Mouse (Mus musculus) C2C12 (cell line): ENCODE measurements at regions not wholly inside any gene's neighbourhood (a gene's known extent, or its start where the extent isn't known, plus 50 kb on each side); places are given as distances from the start of the nearest gene placed in this dataset.

Experiments
- H3K27me3 ChIP-seq: one replicate; pipeline ENCODE4 v1.6.1; 2011; ENCODE audit not compliant: control insufficient read depth, insufficient read depth, insufficient read length
- H3K36me3 ChIP-seq: one replicate; pipeline ENCODE4 v1.6.1; 2011; ENCODE audit not compliant: control insufficient read depth, insufficient read depth
- H3K4me3 ChIP-seq: one replicate; pipeline ENCODE4 v1.5.1; 2011; ENCODE audit warnings: mild to moderate bottlenecking, control low read depth; ENCODE audit not compliant: poor library complexity, insufficient read depth, severe bottlenecking
- H3K79me2 ChIP-seq: one replicate; pipeline ENCODE4 v1.6.1; 2011; ENCODE audit not compliant: control insufficient read depth, insufficient read depth
- H3K79me3 ChIP-seq: one replicate; pipeline ENCODE4 v1.6.1; 2011; ENCODE audit warnings: low read depth, control low read depth
- H3ac ChIP-seq: one replicate; pipeline ENCODE3; 2011; ENCODE audit warnings: low read depth; ENCODE audit not compliant: control insufficient read depth, insufficient read length
- CEBPB ChIP-seq: IDR thresholded peaks from one replicate; pipeline ENCODE4 v1.6.1; 2011; ENCODE audit warnings: low read depth, mild to moderate bottlenecking, control low read depth, moderate library complexity
- CTCF ChIP-seq: IDR thresholded peaks from one replicate; pipeline ENCODE4 v1.5.1; 2011; ENCODE audit not compliant: control insufficient read depth, insufficient read depth, insufficient read length
- FOSL1 ChIP-seq: IDR thresholded peaks from one replicate; pipeline ENCODE4 v1.8.0; 2011; ENCODE audit warnings: mild to moderate bottlenecking, low read length; ENCODE audit not compliant: poor library complexity, insufficient read depth, severe bottlenecking
- MAX ChIP-seq: IDR thresholded peaks from one replicate; pipeline ENCODE4 v1.6.1; 2011; ENCODE audit warnings: mild to moderate bottlenecking, control low read depth
- MYOD1 ChIP-seq: IDR thresholded peaks from one replicate; pipeline ENCODE4 v1.6.1; 2011; ENCODE audit warnings: low read depth; ENCODE audit not compliant: control insufficient read depth, insufficient read length
- MYOG ChIP-seq: IDR thresholded peaks from one replicate; pipeline ENCODE4 v1.6.1; 2011; ENCODE audit not compliant: control insufficient read depth, insufficient read length; ENCODE audit errors: extremely low read depth
- USF1 ChIP-seq: IDR thresholded peaks from one replicate; pipeline ENCODE4 v1.6.1; 2011; ENCODE audit warnings: low read depth, mild to moderate bottlenecking, control low read depth, moderate library complexity

DNA sequence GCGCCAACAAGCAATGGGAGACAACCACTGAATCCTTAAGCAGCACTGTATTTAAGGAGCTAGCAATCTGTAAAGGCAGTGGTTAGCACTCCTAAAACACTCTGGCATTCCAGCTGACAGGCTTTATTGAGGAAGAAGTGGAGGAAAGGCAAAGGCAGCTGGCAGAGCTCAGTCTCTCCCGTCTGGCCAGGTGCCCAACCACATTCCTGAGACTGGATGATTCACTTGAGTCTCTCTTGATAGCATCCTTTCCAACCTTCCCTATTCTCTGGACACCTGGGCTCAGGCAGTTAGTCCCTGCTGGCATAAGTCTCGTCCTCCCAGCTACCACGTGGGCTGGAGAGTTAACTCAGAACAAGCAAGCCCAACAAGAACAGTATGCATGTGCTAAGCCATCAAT, 260.1 kb downstream of the Sdhaf3 start:
- H3K27me3 ChIP-seq, result no peaks in the 10 kb centered on the region
- TF ChIP-seq MYOG (no peak), MAX (no peak), FOSL1 (no peak), USF1 (no peak), MYOD1 (no peak), CTCF (no peak), CEBPB (no peak)

DNA sequence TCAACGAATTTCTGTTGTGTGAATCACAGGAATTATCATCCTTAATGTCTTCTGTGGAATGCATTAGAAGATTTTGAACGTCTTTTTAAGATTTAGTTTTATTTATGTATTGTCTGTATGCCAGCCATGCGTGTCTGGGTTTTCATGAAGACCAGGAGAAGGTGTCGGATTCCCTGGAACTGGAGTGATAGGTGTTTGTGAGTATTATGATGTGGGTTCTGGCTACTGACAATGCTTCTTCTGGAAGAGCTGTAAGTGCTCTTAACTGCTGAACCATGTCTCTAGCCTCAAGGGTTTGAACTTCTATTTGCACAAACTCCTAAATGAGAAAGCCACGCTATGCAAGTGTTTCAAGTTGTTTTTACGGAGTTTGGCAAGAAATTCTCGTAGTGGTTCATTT, 296.5 kb downstream of the Sdhaf3 start:
- H3K79me2 ChIP-seq, result no peaks in the 10 kb centered on the region
- H3K4me3 ChIP-seq, result no peak overlapping the region
- TF ChIP-seq FOSL1 (no peak), USF1 (no peak), CTCF (no peak), MYOD1 (no peak), MAX (no peak), CEBPB (no peak), MYOG (no peak)
- H3K27me3 ChIP-seq, result no peaks in the 10 kb centered on the region
- H3K79me3 ChIP-seq, result no peaks in the 10 kb centered on the region
- H3K36me3 ChIP-seq, result no peaks in the 10 kb centered on the region
- no peak overlapping the region for H3ac ChIP-seq

More for the DNA sequence above, 260.1 kb downstream of the Sdhaf3 start:
- Histone ChIP-seq H3K36me3 (no peaks in the 10 kb centered on the region), H3ac (no peak overlapping the region), H3K79me2 (no peaks in the 10 kb centered on the region), H3K79me3 (no peaks in the 10 kb centered on the region), H3K4me3 (no peak overlapping the region)

GRCm38 (mm10) chr6:7277431-7277830, 277.2 kb upstream of the Tac1 start:
- TF ChIP-seq MYOD1 (no peak), FOSL1 (no peak), USF1 (no peak), CEBPB (no peak), MYOG (no peak), MAX (no peak), CTCF (no peak)
- H3K36me3 ChIP-seq, result no peaks in the 10 kb centered on the region

DNA sequence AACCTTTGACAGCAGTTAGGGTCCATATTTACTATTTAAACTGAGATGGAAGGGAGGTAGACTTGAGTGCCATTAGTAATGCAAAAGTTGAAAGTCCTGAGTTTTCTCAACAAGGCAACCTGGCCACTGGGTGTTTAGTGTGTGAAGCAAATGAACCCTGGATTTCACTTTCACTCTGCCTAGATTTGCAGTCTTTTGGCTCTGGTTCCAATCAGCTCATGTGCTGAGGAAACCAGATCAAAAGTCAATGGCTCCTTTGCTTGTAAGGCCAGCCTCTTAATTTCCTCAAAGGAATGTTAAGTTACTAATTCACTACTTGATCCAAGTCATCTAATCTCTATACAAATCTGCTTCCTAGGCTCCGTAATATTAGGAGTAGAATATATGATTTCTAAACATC, 247.7 kb upstream of the Tac1 start:
- H3K79me2 ChIP-seq, result no peaks in the 10 kb centered on the region
- H3K36me3 ChIP-seq, result no peaks in the 10 kb centered on the region
- H3ac ChIP-seq, result no peak overlapping the region
- no peaks in the 10 kb centered on the region for H3K79me3 ChIP-seq
- no peak overlapping the region for H3K4me3 ChIP-seq
- no peaks in the 10 kb centered on the region for H3K27me3 ChIP-seq
- no peak for TF ChIP-seq MYOD1
- TF ChIP-seq USF1, result no peak
- no peak for TF ChIP-seq CTCF
- no peak for TF ChIP-seq MAX
- TF ChIP-seq MYOG, result no peak
- TF ChIP-seq CEBPB, result no peak
- no peak for TF ChIP-seq FOSL1

More at GRCm38 (mm10) chr6:7277431-7277830, 277.2 kb upstream of the Tac1 start:
- Histone ChIP-seq H3K27me3 (no peaks in the 10 kb centered on the region), H3K4me3 (no peak overlapping the region), H3K79me2 (no peaks in the 10 kb centered on the region), H3K79me3 (no peaks in the 10 kb centered on the region), H3ac (no peak overlapping the region)

- Histone ChIP-seq H3K4me3 (no peak overlapping the region), H3K27me3 (no peaks in the 10 kb centered on the region), H3K36me3 (no peaks in the 10 kb centered on the region), H3ac (no peak overlapping the region), H3K79me2 (no peaks in the 10 kb centered on the region), H3K79me3 (no peaks in the 10 kb centered on the region)
- TF ChIP-seq CTCF, result no peak
- no peak for TF ChIP-seq MYOG
- no peak for TF ChIP-seq CEBPB
- no peak for TF ChIP-seq USF1
- no peak for TF ChIP-seq FOSL1
- no peak for TF ChIP-seq MYOD1
- no peak for TF ChIP-seq MAX
These were observed 241.2 kb upstream of the Tac1 start for GRCm38 (mm10) chr6:7313496-7313895.

GRCm38 (mm10) chr6:7326974-7327373, 227.7 kb upstream of the Tac1 start:
- no peaks in the 10 kb centered on the region for H3K27me3 ChIP-seq

More at GRCm38 (mm10) chr6:7326974-7327373, 227.7 kb upstream of the Tac1 start:
- H3ac ChIP-seq, result no peak overlapping the region
- H3K79me3 ChIP-seq, result no peaks in the 10 kb centered on the region
- H3K4me3 ChIP-seq, result no peak overlapping the region
- no peaks in the 10 kb centered on the region for H3K36me3 ChIP-seq
- TF ChIP-seq CTCF (no peak), MAX (no peak), MYOD1 (no peak)
- no peaks in the 10 kb centered on the region for H3K79me2 ChIP-seq
